Mouse (Mus musculus) olfactory bulb, adult 2 months (tissue): ENCODE measurements around the gene Inhbb.

ENCODE experiments used
- CTCF ChIP-seq: fragments of 200-500 bp; IDR thresholded peaks from 2 replicates; pipeline ENCODE4 v1.5.1; 2012; ENCODE audit warnings: low read depth, mild to moderate bottlenecking, low read length, moderate library complexity; ENCODE audit not compliant: insufficient read depth
- POLR2A ChIP-seq: fragments of 200-500 bp; IDR thresholded peaks from 2 replicates; pipeline ENCODE4 v1.6.1; 2012; ENCODE audit warnings: mild to moderate bottlenecking, low read depth, low read length, moderate library complexity; ENCODE audit not compliant: insufficient read depth

DNA sequence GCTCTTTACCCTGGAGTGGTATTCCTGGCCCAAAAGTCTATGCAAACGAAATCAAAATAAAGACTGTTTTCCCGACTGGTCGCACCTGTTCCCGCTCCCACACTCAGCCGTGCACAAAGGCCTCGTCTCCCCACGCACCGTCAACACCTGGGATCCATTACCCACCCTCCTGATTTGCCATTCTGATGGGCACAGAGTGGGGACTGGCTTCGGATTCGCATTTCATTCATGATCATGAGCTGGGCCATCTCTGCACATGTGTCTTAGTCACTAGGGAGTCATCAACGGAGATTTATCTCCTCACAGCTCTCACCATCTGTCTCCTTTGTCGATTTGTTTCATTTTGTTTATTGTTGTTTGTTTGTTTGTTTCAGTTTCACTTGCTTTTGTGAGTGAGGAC lies 54.5 kb downstream of the Inhbb start:
- no peak for TF ChIP-seq CTCF
- no peak for TF ChIP-seq POLR2A
